Mouse (Mus musculus) kidney, embryonic 14.5 days (tissue): Measurements from ENCODE around the gene Klhl5. TPM values are rescaled to one million over a fixed set of nuclear protein-coding genes. Genes with fewer than 3 reads are reported as not detected.

ENCODE experiments used
- polyA plus RNA-seq: library from polyadenylated mRNA; unstranded; fragments of >200 nt; fragmentation: Nextera tagmentation; extraction: Ambion mirVana; gene quantifications from 2 replicates; pipeline ENCODE4 v1.2.1, GENCODE M21; 2014

The Klhl5 gene
- polyA plus RNA-seq, 1 experiment from 2014 or later, result 22.4 TPM

Other genes with a start within 250 kb of the Klhl5 start
- gene Tlr1, start 174.0 kb upstream of the Klhl5 start, polyA plus RNA-seq, result 0.70 and 0.89 TPM in 2 replicates
- gene Tlr6, start 147.4 kb upstream of the Klhl5 start, polyA plus RNA-seq, result 0.49 and 0.86 TPM in 2 replicates
- gene Fam114a1, start 137.5 kb upstream of the Klhl5 start, polyA plus RNA-seq, result 19.5 and 30.2 TPM in 2 replicates
- 0.13 and 0.31 TPM in 2 replicates for gene Tmem156, start 15.4 kb upstream of the Klhl5 start, polyA plus RNA-seq
- gene Wdr19, start 92.2 kb downstream of the Klhl5 start, polyA plus RNA-seq, result 8.7 and 15.8 TPM in 2 replicates
- 94.5 and 100 TPM in 2 replicates for gene Rfc1, start 228.1 kb downstream of the Klhl5 start, polyA plus RNA-seq
- not detected in 2 replicates for gene Klb, start 240.8 kb downstream of the Klhl5 start, polyA plus RNA-seq